Mouse (Mus musculus) heart, adult 2 months (tissue): ENCODE results near the gene Tap1.

Experiments used
- CTCF ChIP-seq: fragments of 200-600 bp; IDR thresholded peaks from 2 replicates; pipeline ENCODE4 v1.8.1; 2022; ENCODE audit warnings: antibody characterized with exemption, mild to moderate bottlenecking, moderate library complexity
- EP300 ChIP-seq: fragments of 200-500 bp; IDR thresholded peaks from 2 replicates; pipeline ENCODE4 v1.6.1; 2011; ENCODE audit warnings: low read depth, low read length, control low read depth; ENCODE audit not compliant: insufficient read depth
- POLR2A ChIP-seq: fragments of 200-500 bp; IDR thresholded peaks from 2 replicates; pipeline ENCODE4 v1.6.1; 2011; ENCODE audit warnings: mild to moderate bottlenecking, low read depth, low read length, control low read depth; ENCODE audit not compliant: insufficient read depth

DNA sequence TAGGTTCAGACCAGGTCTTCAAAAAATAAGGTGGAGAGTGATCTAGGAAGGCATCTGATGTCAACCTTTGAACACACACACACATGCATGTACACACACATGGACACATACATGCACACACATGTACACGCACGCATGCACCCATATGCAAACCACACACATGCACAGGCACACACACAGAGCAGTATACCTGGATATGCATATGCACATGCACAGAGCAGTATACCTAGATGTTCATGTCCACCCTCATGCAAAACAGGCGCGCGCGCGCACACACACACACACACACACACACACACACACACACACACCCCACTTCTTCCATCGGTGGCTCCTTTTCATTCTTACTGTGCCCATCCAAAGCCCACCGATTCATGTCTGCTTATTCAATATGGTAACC is 20.5 kb downstream of the Tap1 start:
- no peak for TF ChIP-seq CTCF
- no peak for TF ChIP-seq POLR2A
- TF ChIP-seq EP300 = no peak
